Mouse (Mus musculus) hindbrain, embryonic 16.5 days (tissue): Measurements from ENCODE around the gene Zdhhc12. TPM values are rescaled to one million over a fixed set of nuclear protein-coding genes. Genes with fewer than 3 reads are reported as not detected.

Source experiments
- ATAC-seq: fragments of 200-750 bp; cut with Nextera tagmentation; 2 replicates; pipeline ENCODE4 v1.8.0; 2017; ENCODE audit warnings: moderate TSS enrichment, moderate library complexity
- H3K27ac ChIP-seq: fragments of 300-500 bp; sonication (generic); 2 replicates; pipeline ENCODE4 v1.5.1; 2014; ENCODE audit warnings: low read depth, mild to moderate bottlenecking, control low read depth, low read length, moderate library complexity
- H3K27me3 ChIP-seq: fragments of 300-500 bp; sonication (generic); replicated peaks from 2 replicates; pipeline ENCODE4 v1.6.1; 2014; ENCODE audit warnings: low read length; ENCODE audit not compliant: control insufficient read depth, insufficient read depth
- H3K36me3 ChIP-seq: fragments of 300-500 bp; sonication (generic); 2 replicates; pipeline ENCODE4 v1.6.1; 2014; ENCODE audit warnings: mild to moderate bottlenecking, low read length, moderate library complexity, mixed read lengths; ENCODE audit not compliant: control insufficient read depth, insufficient read depth
- H3K4me1 ChIP-seq: fragments of 300-500 bp; sonication (generic); 2 replicates; pipeline ENCODE4 v1.6.1; 2014; ENCODE audit warnings: low read depth, low read length; ENCODE audit not compliant: control insufficient read depth, insufficient read depth
- H3K4me2 ChIP-seq: fragments of 300-500 bp; sonication (generic); 2 replicates; pipeline ENCODE4 v1.6.1; 2014; ENCODE audit warnings: mild to moderate bottlenecking, low read length, control low read depth, moderate library complexity
- H3K4me3 ChIP-seq: fragments of 300-500 bp; sonication (generic); 2 replicates; pipeline ENCODE4 v1.5.1; 2014; ENCODE audit warnings: mild to moderate bottlenecking, low read length, control low read depth, moderate library complexity
- H3K9ac ChIP-seq: fragments of 300-500 bp; sonication (generic); 2 replicates; pipeline ENCODE4 v1.6.1; 2014; ENCODE audit warnings: low read depth, mild to moderate bottlenecking, control low read depth, low read length, moderate library complexity
- H3K9me3 ChIP-seq: fragments of 300-500 bp; sonication (generic); 2 replicates; pipeline ENCODE4 v1.6.1; 2014; ENCODE audit warnings: mild to moderate bottlenecking, low read length, moderate library complexity; ENCODE audit not compliant: control insufficient read depth
- WGBS: fragments of 180-500 bp; shearing (Covaris S2); extraction: QIAGEN DNeasy Blood & Tissue Kit; methylation state at CpG from one replicate; pipeline ENCODE4 v1.1.7; 2014; 5-methylcytosine and 5-hydroxymethylcytosine counted together
- polyA plus RNA-seq: library from polyadenylated mRNA; unstranded; fragments of >200 nt; fragmentation: Nextera tagmentation; extraction: Ambion mirVana; gene quantifications from 2 replicates; pipeline ENCODE4 v1.2.1, GENCODE M21; 2015

Gene Zdhhc12
- polyA plus RNA-seq, 1 experiment from 2014 or later, result 31.3 TPM

GRCm38 (mm10) chr2:30084632-30085031 is 8.8 kb downstream of the Zdhhc12 start:
- H3K9me3 ChIP-seq, result no peaks in the 10 kb centered on the region
- WGBS, result 10% methylated on average over 12 of the region's 12 CpGs
- peak overlapping the region; percentile 19; the same call in 1 of the 2 replicates for H3K4me3 ChIP-seq

DNA sequence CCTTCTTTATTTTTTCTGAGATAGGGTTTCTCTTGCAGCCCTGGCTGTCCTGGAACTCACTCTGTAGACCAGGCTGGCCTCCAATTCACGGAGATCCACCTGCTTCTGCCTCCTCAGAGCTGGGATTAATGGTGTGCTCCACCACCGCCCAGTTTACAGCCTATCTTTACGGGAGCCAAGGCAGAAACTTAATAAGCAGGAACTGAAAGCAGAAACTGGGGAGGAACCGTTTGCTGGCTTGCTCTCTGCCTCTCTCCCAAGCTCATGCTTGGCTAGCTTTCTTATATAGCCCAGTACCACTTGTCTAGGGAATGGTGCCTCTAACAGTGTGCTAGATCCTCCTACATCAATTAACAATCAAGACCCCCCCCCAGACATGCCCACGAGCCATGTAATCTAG is 9.3 kb downstream of the Zdhhc12 start:
- H3K9ac ChIP-seq, result no peak overlapping the region; the same call in 1 of the 2 replicates
- H3K4me3 ChIP-seq, result no peak overlapping the region
- H3K27me3 ChIP-seq, result no peaks in the 10 kb centered on the region
- WGBS, result 48% methylated on average over 5 of the region's 5 CpGs
- no peaks in the 10 kb centered on the region for H3K9me3 ChIP-seq
- H3K27ac ChIP-seq, result no peak overlapping the region
- H3K4me1 ChIP-seq, result no peaks in the 10 kb centered on the region
- peak overlapping the region; percentile 46; the same call in 1 of the 2 replicates for H3K4me2 ChIP-seq
- no peaks in the 10 kb centered on the region for H3K36me3 ChIP-seq
- ATAC-seq, result no peak

More at GRCm38 (mm10) chr2:30084632-30085031, 8.8 kb downstream of the Zdhhc12 start:
- no peaks in the 10 kb centered on the region for H3K4me1 ChIP-seq
- peak; percentile 64; the same call in 1 of the 2 replicates for ATAC-seq
- H3K27me3 ChIP-seq, result no peaks in the 10 kb centered on the region
- no peak overlapping the region for H3K27ac ChIP-seq
- peak overlapping the region; percentile 47 for H3K9ac ChIP-seq
- no peaks in the 10 kb centered on the region for H3K36me3 ChIP-seq
- peak overlapping the region; percentile 46 for H3K4me2 ChIP-seq

- WGBS, result 89% methylated on average over 15 of the region's 15 CpGs
- H3K9me3 ChIP-seq, result no peaks in the 10 kb centered on the region
- no peaks in the 10 kb centered on the region for H3K27me3 ChIP-seq
- no peak overlapping the region for H3K4me2 ChIP-seq
- no peak for ATAC-seq
- H3K4me1 ChIP-seq, result peaks cover 8% of the 10 kb centered on the region; the same call in 1 of the 2 replicates
- H3K9ac ChIP-seq, result no peak overlapping the region
- H3K27ac ChIP-seq, result no peak overlapping the region
- H3K4me3 ChIP-seq, result no peak overlapping the region
- no peaks in the 10 kb centered on the region for H3K36me3 ChIP-seq
Observed at GRCm38 (mm10) chr2:30080181-30080800, 13.2 kb downstream of the Zdhhc12 start.

DNA sequence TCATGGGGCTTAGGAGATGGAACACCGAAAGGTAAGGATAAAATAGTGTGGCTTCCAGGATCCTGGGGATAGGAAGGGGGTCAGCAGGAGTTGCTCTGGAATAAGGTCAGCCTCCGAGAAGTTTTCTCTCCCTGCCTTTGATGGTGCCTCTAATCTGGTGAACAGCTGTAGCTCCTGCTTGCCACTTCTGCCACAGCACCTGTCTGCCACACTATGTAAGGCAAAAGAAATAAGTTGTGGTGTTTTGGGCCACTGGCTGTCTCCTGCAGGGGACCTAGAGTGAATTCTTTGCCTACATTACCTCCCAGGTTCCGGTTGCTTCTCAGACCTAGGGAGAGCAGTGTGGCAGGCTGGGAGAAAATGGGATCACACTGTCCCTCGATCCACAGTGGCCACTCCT is 14.7 kb downstream of the Zdhhc12 start:
- H3K9ac ChIP-seq, result no peak overlapping the region
- H3K4me2 ChIP-seq, result no peak overlapping the region
- no peaks in the 10 kb centered on the region for H3K9me3 ChIP-seq

DNA sequence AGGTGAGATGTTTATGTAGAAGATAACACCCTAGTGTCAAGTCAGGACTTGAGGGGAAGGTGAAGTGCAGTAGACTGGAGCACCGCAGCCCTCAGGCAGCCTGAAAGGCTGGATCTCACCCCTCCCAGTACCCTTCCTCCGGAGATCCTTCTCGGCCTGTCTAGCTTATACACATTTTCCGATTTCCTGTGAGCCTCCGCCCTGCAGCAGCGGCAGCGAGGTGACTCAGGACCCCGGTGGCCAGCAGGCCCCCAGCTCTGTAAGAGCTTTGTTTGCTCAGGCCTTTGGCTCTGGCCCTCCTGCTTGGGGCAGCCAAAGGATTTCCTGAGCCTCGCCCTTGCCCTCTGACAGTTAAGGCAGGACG is 15.1 kb downstream of the Zdhhc12 start:
- Histone ChIP-seq H3K4me2 (peak overlapping the region; percentile 93), H3K27me3 (no peaks in the 10 kb centered on the region), H3K9me3 (no peaks in the 10 kb centered on the region), H3K27ac (no peak overlapping the region), H3K36me3 (0 out of 2 replicates have a peak, but pooled peaks cover 1% of the 10 kb centered on the region), H3K4me3 (no peak overlapping the region; the same call in 1 of the 2 replicates), H3K4me1 (peaks cover 8% of the 10 kb centered on the region; the same call in 1 of the 2 replicates), H3K9ac (no peak overlapping the region)
- WGBS, result 27% methylated on average over 10 of the region's 10 CpGs
- no peak for ATAC-seq

More for the DNA sequence above, 14.7 kb downstream of the Zdhhc12 start:
- H3K4me1 ChIP-seq, result peaks cover 8% of the 10 kb centered on the region; the same call in 1 of the 2 replicates
- 79% methylated on average over 4 of the region's 4 CpGs for WGBS
- H3K4me3 ChIP-seq, result no peak overlapping the region
- no peaks in the 10 kb centered on the region for H3K36me3 ChIP-seq
- no peak for ATAC-seq
- H3K27me3 ChIP-seq, result no peaks in the 10 kb centered on the region
- H3K27ac ChIP-seq, result no peak overlapping the region; the same call in 1 of the 2 replicates

DNA sequence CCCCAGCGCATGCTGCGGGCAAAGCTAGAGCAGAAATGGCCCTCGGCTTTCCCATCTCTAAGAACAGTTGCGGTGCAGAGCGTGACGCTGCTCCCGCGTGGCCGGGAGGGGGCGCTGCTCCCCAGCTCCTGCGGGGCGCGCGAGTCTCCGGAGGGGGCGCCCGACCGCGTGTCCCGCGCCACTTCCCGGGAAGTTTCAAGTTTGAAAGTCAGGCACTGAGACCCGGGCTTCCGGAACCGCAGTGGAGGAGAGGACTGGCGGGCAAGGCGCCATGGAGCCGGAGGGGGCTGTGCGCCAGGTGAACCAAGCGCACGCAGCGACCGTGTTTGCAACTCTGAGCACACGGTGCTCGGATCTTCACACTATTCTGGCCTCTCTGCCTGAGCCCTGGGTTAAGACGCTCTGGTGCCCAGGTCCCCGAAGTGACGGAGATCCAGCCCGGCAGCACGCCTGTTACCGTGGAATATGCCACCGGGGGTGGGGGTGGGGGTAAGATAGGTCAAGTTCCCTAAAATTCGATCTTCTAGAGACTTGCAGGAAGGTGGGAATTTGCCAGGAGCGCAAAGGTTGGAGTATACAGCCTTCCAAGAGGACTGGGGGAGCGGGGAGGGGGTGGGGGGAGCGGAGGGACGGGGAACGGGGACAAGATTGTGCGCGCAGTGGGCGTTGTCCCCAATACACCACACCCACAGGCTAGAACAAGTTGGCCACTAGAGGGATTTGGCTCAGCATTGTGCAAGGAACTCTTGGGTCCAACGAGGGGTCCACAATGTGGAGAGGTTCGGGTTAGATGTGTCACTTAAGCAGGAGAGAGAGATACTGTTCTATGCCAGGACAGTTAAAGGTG is 15.7 kb downstream of the Zdhhc12 start, which contains the start of gene Pkn3:
TSS of gene Pkn3 (plus strand) at position 183 of the 847 bp plus-strand sequence.
- 1% methylated on average over 45 of the region's 53 CpGs for WGBS
- H3K9ac ChIP-seq, result peak within 1 kb of the TSS; percentile 41
- H3K9me3 ChIP-seq, result no peaks in the 10 kb centered on the region
- H3K36me3 ChIP-seq, result peaks cover 6% of the 10 kb centered on the region; the same call in 1 of the 2 replicates
- H3K27ac ChIP-seq, result no peak within 1 kb of the TSS
- H3K4me1 ChIP-seq, result peaks cover 8% of the 10 kb centered on the region; the same call in 1 of the 2 replicates
- H3K27me3 ChIP-seq, result no peaks in the 10 kb centered on the region
- peak within 1 kb of the TSS; percentile 93 for H3K4me2 ChIP-seq
- ATAC-seq, result peak; percentile 84
- peak within 1 kb of the TSS; percentile 45 for H3K4me3 ChIP-seq

- no peaks in the 10 kb centered on the region for H3K27me3 ChIP-seq
- H3K4me1 ChIP-seq, result peaks cover 8% of the 10 kb centered on the region; the same call in 1 of the 2 replicates
- no peak overlapping the region; the same call in 1 of the 2 replicates for H3K9ac ChIP-seq
- no peak overlapping the region for H3K27ac ChIP-seq
- peaks cover 7% of the 10 kb centered on the region; the same call in 1 of the 2 replicates for H3K36me3 ChIP-seq
- no peaks in the 10 kb centered on the region for H3K9me3 ChIP-seq
- WGBS, result 75% methylated on average over 6 of the region's 6 CpGs
- H3K4me3 ChIP-seq, result peak overlapping the region; percentile 45
- H3K4me2 ChIP-seq, result peak overlapping the region; percentile 93
- peak; percentile 25; the same call in 1 of the 2 replicates for ATAC-seq
Observed at GRCm38 (mm10) chr2:30076959-30077358, 16.5 kb downstream of the Zdhhc12 start.

GRCm38 (mm10) chr2:30076439-30076838 is 17.0 kb downstream of the Zdhhc12 start:
- H3K4me2 ChIP-seq, result no peak overlapping the region
- no peak overlapping the region for H3K27ac ChIP-seq
- H3K4me1 ChIP-seq, result peaks cover 8% of the 10 kb centered on the region; the same call in 1 of the 2 replicates
- no peak for ATAC-seq
- peaks cover 7% of the 10 kb centered on the region; the same call in 1 of the 2 replicates for H3K36me3 ChIP-seq
- no peaks in the 10 kb centered on the region for H3K9me3 ChIP-seq
- no peaks in the 10 kb centered on the region for H3K27me3 ChIP-seq
- no peak overlapping the region for H3K9ac ChIP-seq
- no peak overlapping the region for H3K4me3 ChIP-seq
- 90% methylated on average over 8 of the region's 9 CpGs for WGBS

DNA sequence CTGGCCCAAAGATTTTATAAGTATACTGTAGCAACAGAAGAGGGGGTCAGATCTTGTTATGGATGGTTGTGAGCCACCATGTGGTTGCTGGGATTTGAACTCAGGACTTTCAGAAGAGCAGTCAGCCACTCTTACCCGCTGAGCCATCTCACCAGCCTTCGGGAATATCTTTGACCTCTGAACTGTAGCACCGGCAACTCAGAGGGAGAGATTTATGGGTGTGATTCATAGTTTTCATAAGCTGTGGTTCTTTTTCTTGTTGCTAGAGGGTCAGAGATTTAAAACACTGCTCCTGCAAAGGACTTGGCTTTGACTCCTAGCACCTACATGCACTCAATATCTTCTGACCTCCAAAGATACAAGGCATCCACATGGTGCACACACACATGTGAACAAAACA is 17.8 kb downstream of the Zdhhc12 start:
- 83% methylated on average over 3 of the region's 3 CpGs for WGBS
- no peak for ATAC-seq

More for the DNA sequence above, 17.8 kb downstream of the Zdhhc12 start:
- Histone ChIP-seq H3K9me3 (no peaks in the 10 kb centered on the region), H3K4me1 (peaks cover 8% of the 10 kb centered on the region; the same call in 1 of the 2 replicates), H3K27me3 (no peaks in the 10 kb centered on the region), H3K9ac (no peak overlapping the region), H3K4me3 (no peak overlapping the region), H3K27ac (no peak overlapping the region), H3K4me2 (no peak overlapping the region), H3K36me3 (peaks cover 8% of the 10 kb centered on the region; the same call in 1 of the 2 replicates)
